Mouse (Mus musculus) hindbrain, embryonic 13.5 days (tissue): ENCODE results near the gene Zxdc. TPM values are rescaled to one million over a fixed set of nuclear protein-coding genes. Genes with fewer than 3 reads are reported as not detected.
A peak's percentile ranks its signal among the peaks of the same experiment; 100 is the strongest.

Experiments used
- ATAC-seq: fragments of 200-750 bp; cut with Nextera tagmentation; 2 replicates; pipeline ENCODE4 v1.8.0; 2017; ENCODE audit warnings: moderate TSS enrichment; ENCODE audit not compliant: low FRiP score
- H3K27ac ChIP-seq: fragments of 300-500 bp; sonication (generic); 2 replicates; pipeline ENCODE4 v1.5.1; 2015; ENCODE audit warnings: inconsistent platforms, mild to moderate bottlenecking, moderate library complexity
- H3K27me3 ChIP-seq: fragments of 300-500 bp; sonication (generic); 2 replicates; pipeline ENCODE4 v1.6.1; 2015; ENCODE audit warnings: mild to moderate bottlenecking, inconsistent platforms
- H3K36me3 ChIP-seq: fragments of 300-500 bp; sonication (generic); 2 replicates; pipeline ENCODE4 v1.6.1; 2015; ENCODE audit warnings: mild to moderate bottlenecking, inconsistent platforms
- H3K4me1 ChIP-seq: fragments of 300-500 bp; sonication (generic); replicated peaks from 2 replicates; pipeline ENCODE4 v1.6.1; 2015; ENCODE audit warnings: inconsistent platforms
- H3K4me2 ChIP-seq: fragments of 300-500 bp; sonication (generic); 2 replicates; pipeline ENCODE4 v1.6.1; 2015; ENCODE audit warnings: inconsistent platforms, mild to moderate bottlenecking, moderate library complexity
- H3K4me3 ChIP-seq: fragments of 300-500 bp; sonication (generic); 2 replicates; pipeline ENCODE4 v1.5.1; 2015; ENCODE audit warnings: mild to moderate bottlenecking, inconsistent platforms
- H3K9ac ChIP-seq: fragments of 300-500 bp; sonication (generic); 2 replicates; pipeline ENCODE4 v1.6.1; 2015; ENCODE audit warnings: mild to moderate bottlenecking, inconsistent platforms
- H3K9me3 ChIP-seq: fragments of 300-500 bp; sonication (generic); 2 replicates; pipeline ENCODE4 v1.6.1; 2016; ENCODE audit warnings: inconsistent platforms
- WGBS: fragments of 180-500 bp; shearing (Covaris S2); methylation state at CpG from one replicate; pipeline ENCODE4 v1.1.7; 2015; 5-methylcytosine and 5-hydroxymethylcytosine counted together
- polyA plus RNA-seq: library from polyadenylated mRNA; unstranded; fragments of >200 nt; fragmentation: Nextera tagmentation; extraction: Ambion mirVana; gene quantifications from 2 replicates; pipeline ENCODE4 v1.2.1, GENCODE M21; 2015

Gene Zxdc
- polyA plus RNA-seq, 1 experiment from 2014 or later = 10.5 TPM

GRCm38 (mm10) chr6:90393948-90394347 is 24.7 kb downstream of the Zxdc start:
- ATAC-seq = no peak
- H3K9me3 ChIP-seq = no peaks in the 10 kb centered on the region
- H3K9ac ChIP-seq = no peak overlapping the region
- H3K4me2 ChIP-seq = no peak overlapping the region
- H3K4me1 ChIP-seq = no peaks in the 10 kb centered on the region
- no peak overlapping the region for H3K4me3 ChIP-seq
- 76% methylated on average over 3 of the region's 3 CpGs for WGBS
- peaks cover 67% of the 10 kb centered on the region for H3K36me3 ChIP-seq
- no peaks in the 10 kb centered on the region for H3K27me3 ChIP-seq
- H3K27ac ChIP-seq = no peak overlapping the region

DNA sequence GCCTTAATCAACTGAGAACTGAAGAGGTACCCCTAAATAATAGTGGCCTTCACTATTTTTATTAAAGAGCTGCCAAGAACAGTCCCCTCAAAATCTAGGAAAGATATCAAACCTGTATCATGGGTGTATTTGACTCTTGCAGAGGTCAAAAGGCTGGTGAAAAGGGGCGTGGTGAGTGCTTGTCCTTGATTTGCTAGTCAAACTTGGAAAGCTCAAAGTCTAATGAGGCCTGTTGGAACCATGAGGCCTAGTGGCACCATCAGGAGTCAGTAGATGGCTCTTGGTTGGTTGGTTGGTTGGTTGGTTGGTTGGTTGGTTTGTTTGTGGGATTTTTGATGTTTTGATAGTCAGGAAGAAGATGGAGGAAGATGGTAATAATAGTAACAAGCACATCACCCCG is 26.5 kb downstream of the Zxdc start:
- Histone ChIP-seq H3K4me2 (no peak overlapping the region), H3K9ac (no peak overlapping the region), H3K27me3 (no peaks in the 10 kb centered on the region), H3K4me3 (no peak overlapping the region), H3K4me1 (no peaks in the 10 kb centered on the region), H3K9me3 (no peaks in the 10 kb centered on the region), H3K27ac (no peak overlapping the region), H3K36me3 (peaks cover 69% of the 10 kb centered on the region)
- no peak for ATAC-seq
- WGBS = 94% methylated on average over 2 of the region's 2 CpGs

- WGBS = 83% methylated on average over 3 of the region's 3 CpGs
- Histone ChIP-seq H3K4me2 (no peak overlapping the region), H3K36me3 (peaks cover 69% of the 10 kb centered on the region)
Measured at GRCm38 (mm10) chr6:90397291-90397690, 28.0 kb downstream of the Zxdc start.

DNA sequence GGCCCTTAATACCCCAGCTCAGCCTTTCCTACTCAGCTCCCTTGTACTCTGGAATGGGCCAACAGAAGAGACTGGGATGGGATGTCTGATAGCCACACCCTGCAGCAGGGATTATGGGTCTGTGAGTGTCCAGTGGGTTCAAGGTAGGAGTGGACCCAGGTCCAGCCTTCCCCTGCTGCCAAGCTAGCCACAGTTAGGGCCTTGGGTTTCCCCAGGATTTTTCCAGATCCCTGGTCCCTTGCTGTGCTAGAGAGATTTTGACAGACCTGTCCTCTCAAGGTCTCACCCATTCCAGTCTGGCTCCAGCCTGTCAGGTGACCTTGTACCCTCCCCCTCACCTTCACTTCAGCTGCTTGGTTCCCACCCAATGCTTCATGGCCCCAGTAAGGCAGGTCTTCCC is 39.3 kb downstream of the Zxdc start:
- H3K27me3 ChIP-seq = no peaks in the 10 kb centered on the region
- no peaks in the 10 kb centered on the region for H3K9me3 ChIP-seq
- H3K36me3 ChIP-seq = peaks cover 32% of the 10 kb centered on the region
- no peak overlapping the region for H3K27ac ChIP-seq
- no peak overlapping the region for H3K4me2 ChIP-seq
- H3K4me3 ChIP-seq = no peak overlapping the region
- no peaks in the 10 kb centered on the region for H3K4me1 ChIP-seq
- no peak for ATAC-seq
- H3K9ac ChIP-seq = no peak overlapping the region

More at GRCm38 (mm10) chr6:90397291-90397690, 28.0 kb downstream of the Zxdc start:
- no peaks in the 10 kb centered on the region for H3K4me1 ChIP-seq
- no peak overlapping the region for H3K9ac ChIP-seq
- no peak for ATAC-seq
- H3K27ac ChIP-seq = no peak overlapping the region
- no peaks in the 10 kb centered on the region for H3K27me3 ChIP-seq
- no peaks in the 10 kb centered on the region for H3K9me3 ChIP-seq
- H3K4me3 ChIP-seq = no peak overlapping the region

DNA sequence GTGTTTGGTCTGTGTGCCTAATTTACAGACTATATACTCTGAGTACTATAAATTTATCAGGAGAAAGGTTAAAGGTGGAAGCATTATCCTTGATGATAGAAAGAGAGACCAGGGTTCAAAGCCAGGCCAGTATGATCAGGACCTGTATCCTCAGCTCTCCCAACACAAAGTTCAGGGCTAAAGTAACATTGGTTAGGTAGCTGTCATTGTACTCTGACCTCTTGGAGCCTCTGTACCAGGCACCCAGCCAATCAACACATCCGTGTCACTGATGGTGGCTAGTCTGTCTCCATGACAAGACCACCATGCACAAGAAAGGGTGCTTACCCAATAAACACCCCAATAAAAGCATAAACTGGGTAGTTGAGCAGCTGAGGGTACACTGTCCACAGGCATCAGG is 41.7 kb downstream of the Zxdc start:
- no peak for ATAC-seq
- Histone ChIP-seq H3K4me3 (no peak overlapping the region), H3K4me2 (no peak overlapping the region), H3K4me1 (no peaks in the 10 kb centered on the region), H3K9ac (no peak overlapping the region), H3K9me3 (no peaks in the 10 kb centered on the region), H3K27me3 (no peaks in the 10 kb centered on the region), H3K36me3 (peaks cover 8% of the 10 kb centered on the region), H3K27ac (no peak overlapping the region)
- WGBS = 90% methylated on average over 1 of the region's 1 CpGs

- H3K9me3 ChIP-seq = no peaks in the 10 kb centered on the region
- no peak for ATAC-seq
- no peak overlapping the region for H3K9ac ChIP-seq
- no peaks in the 10 kb centered on the region for H3K36me3 ChIP-seq
- H3K4me3 ChIP-seq = no peak overlapping the region
- 83% methylated on average over 7 of the region's 7 CpGs for WGBS
- H3K27me3 ChIP-seq = no peaks in the 10 kb centered on the region
- H3K4me2 ChIP-seq = no peak overlapping the region
- H3K27ac ChIP-seq = no peak overlapping the region
- H3K4me1 ChIP-seq = no peaks in the 10 kb centered on the region
Measured at GRCm38 (mm10) chr6:90411926-90412325, 42.6 kb downstream of the Zxdc start.

DNA sequence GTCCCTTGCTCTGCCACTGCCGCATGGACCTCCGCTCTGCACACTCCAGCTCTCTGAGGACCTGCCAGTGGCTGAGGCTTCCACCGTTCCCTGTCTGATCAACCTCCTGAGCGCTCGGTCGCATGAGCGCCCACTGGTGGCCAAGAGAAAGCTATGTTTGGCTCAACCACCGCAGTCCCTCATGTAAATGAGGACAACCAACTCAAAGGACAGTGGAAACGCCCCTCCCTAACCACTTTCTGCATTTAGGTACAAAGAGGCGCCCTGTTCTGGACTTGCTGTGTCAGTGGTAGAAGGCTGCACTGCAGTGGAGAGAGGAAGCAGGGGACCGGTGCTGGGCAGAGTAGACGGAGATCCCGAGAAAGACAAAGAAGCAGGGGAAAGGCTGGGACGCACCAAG is 53.3 kb downstream of the Zxdc start:
- Histone ChIP-seq H3K36me3 (no peaks in the 10 kb centered on the region), H3K4me3 (peak overlapping the region; percentile 23), H3K4me1 (peaks cover 10% of the 10 kb centered on the region), H3K9me3 (no peaks in the 10 kb centered on the region), H3K27me3 (peaks cover 15% of the 10 kb centered on the region), H3K4me2 (peak overlapping the region; percentile 46), H3K27ac (peak overlapping the region; percentile 44), H3K9ac (peak overlapping the region; percentile 29; the same call in 1 of the 2 replicates)
- peak; percentile 87 for ATAC-seq
- 3% methylated on average over 14 of the region's 14 CpGs for WGBS

DNA sequence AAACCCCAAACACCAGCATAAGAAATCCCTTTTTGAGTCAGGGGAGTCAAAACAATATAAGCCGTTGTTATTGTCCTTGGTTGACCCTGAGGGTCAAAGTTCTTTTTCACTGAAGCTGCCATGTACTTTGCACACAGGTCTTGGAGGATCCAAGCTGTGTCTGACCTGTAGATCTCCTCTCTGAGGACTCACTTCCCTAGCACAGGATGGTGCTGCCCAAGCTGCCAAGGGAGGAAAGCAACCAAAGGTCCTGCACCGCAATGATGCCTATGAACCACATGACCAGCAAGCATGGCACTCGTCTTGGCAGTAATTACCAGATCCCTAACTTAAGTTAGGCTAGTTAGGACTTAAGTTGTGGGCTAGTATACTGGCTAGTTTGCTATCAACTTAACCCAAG is 56.1 kb downstream of the Zxdc start:
- no peak overlapping the region for H3K27ac ChIP-seq
- no peak overlapping the region for H3K4me3 ChIP-seq
- no peaks in the 10 kb centered on the region for H3K9me3 ChIP-seq
- 75% methylated on average over 3 of the region's 3 CpGs for WGBS
- no peak for ATAC-seq
- peaks cover 26% of the 10 kb centered on the region for H3K4me1 ChIP-seq
- H3K4me2 ChIP-seq = no peak overlapping the region
- peaks cover 21% of the 10 kb centered on the region for H3K27me3 ChIP-seq
- no peak overlapping the region for H3K9ac ChIP-seq
- no peaks in the 10 kb centered on the region for H3K36me3 ChIP-seq

DNA sequence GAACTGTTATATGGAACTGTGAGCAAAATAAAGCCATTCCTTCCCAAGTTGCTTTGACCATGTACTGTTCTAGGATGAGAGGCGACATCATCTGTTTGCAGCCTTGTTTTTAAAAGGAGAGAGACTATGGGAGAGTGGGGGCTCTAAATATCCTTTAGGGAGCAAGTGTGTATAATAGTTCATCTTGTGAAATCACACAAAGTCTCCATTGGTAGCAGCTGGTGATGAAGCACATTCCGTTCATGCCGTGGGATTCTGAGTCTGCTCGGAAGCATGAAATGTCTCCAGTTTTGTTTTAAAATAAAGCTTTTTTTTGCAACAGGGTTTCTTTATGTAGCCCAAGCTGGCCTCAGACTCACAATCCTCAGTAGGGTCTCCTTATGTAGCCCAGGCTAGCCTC is 56.7 kb downstream of the Zxdc start:
- Histone ChIP-seq H3K27ac (no peak overlapping the region), H3K36me3 (no peaks in the 10 kb centered on the region), H3K4me1 (peaks cover 26% of the 10 kb centered on the region), H3K27me3 (peaks cover 21% of the 10 kb centered on the region), H3K4me3 (no peak overlapping the region), H3K9me3 (no peaks in the 10 kb centered on the region), H3K9ac (no peak overlapping the region), H3K4me2 (no peak overlapping the region)
- 86% methylated on average over 4 of the region's 4 CpGs for WGBS
- no peak for ATAC-seq

- peaks cover 21% of the 10 kb centered on the region for H3K27me3 ChIP-seq
- peak within 1 kb of the TSS; percentile 76 for H3K9ac ChIP-seq
- H3K9me3 ChIP-seq = no peaks in the 10 kb centered on the region
- H3K4me1 ChIP-seq = peaks cover 17% of the 10 kb centered on the region
- H3K4me3 ChIP-seq = peak within 1 kb of the TSS; percentile 47
- WGBS = under 1% methylated on average over 31 of the region's 31 CpGs
- no peaks in the 10 kb centered on the region for H3K36me3 ChIP-seq
- peak within 1 kb of the TSS; percentile 79 for H3K4me2 ChIP-seq
- ATAC-seq = peak; percentile 92
- H3K27ac ChIP-seq = peak within 1 kb of the TSS; percentile 69
Measured at GRCm38 (mm10) chr6:90428380-90428974, 59.2 kb downstream of the Zxdc start, which contains the start of gene Cfap100. Cfap100 (minus strand) TSS chr6:90428797.

GRCm38 (mm10) chr6:90429911-90430310 is 60.6 kb downstream of the Zxdc start:
- Histone ChIP-seq H3K4me2 (no peak overlapping the region), H3K27ac (no peak overlapping the region), H3K27me3 (peaks cover 20% of the 10 kb centered on the region), H3K9me3 (no peaks in the 10 kb centered on the region), H3K4me1 (peaks cover 17% of the 10 kb centered on the region), H3K36me3 (no peaks in the 10 kb centered on the region), H3K4me3 (no peak overlapping the region), H3K9ac (no peak overlapping the region)
- no peak for ATAC-seq
- WGBS = 64% methylated on average over 14 of the region's 14 CpGs

DNA sequence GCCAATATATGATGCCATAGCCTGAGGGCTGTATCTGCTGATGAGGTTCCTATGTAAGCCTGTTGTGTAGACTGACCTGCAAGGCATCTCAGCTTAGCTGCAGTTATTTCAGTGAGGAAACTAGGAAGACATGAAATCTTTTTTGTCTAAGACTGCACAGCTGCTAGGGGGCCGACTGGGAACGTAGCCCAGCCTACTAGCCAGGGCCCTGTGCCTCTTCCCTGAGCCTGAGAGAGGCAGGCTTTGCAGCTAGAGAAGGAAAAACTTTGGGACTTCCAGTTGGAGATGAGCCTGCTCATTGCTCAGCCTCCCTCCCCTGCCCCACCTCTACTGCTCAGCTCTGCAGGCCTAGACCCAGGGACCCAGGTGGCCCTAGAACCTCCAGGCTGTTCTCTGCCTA is 62.2 kb downstream of the Zxdc start:
- H3K27me3 ChIP-seq = peaks cover 19% of the 10 kb centered on the region
- no peak for ATAC-seq
- H3K9ac ChIP-seq = no peak overlapping the region
- H3K4me2 ChIP-seq = no peak overlapping the region
- H3K36me3 ChIP-seq = no peaks in the 10 kb centered on the region
- H3K9me3 ChIP-seq = no peaks in the 10 kb centered on the region
- H3K4me3 ChIP-seq = no peak overlapping the region
- H3K27ac ChIP-seq = no peak overlapping the region
- WGBS = 77% methylated on average over 2 of the region's 2 CpGs
- H3K4me1 ChIP-seq = peaks cover 17% of the 10 kb centered on the region

- Histone ChIP-seq H3K27me3 (0 out of 2 replicates have a peak, but pooled peaks cover 2% of the 10 kb centered on the region), H3K4me3 (no peak overlapping the region), H3K27ac (no peak overlapping the region), H3K4me1 (peaks cover 4% of the 10 kb centered on the region; the same call in 1 of the 2 replicates), H3K9me3 (no peaks in the 10 kb centered on the region), H3K36me3 (no peaks in the 10 kb centered on the region), H3K4me2 (no peak overlapping the region), H3K9ac (0 out of 2 replicates have a peak overlapping the region, but pooled peaks have one; percentile 13)
- ATAC-seq = peak; percentile 54
- 79% methylated on average over 3 of the region's 3 CpGs for WGBS
Measured at GRCm38 (mm10) chr6:90434687-90435086, 65.4 kb downstream of the Zxdc start.
